Mouse (Mus musculus): ENCODE measurements around the gene St7l.

The St7l gene

GRCm38 (mm10) chr3:104863786-104864650, at the start of gene St7l, which contains the start of gene Capza1:
Gene St7l (plus strand): TSS chr3:104864005.
Gene Capza1 (minus strand): TSS chr3:104864505.
- under 1% methylated on average over 43 of the region's 43 CpGs for WGBS

- 100% methylated on average over 1 of the region's 1 CpGs for WGBS
Measured at GRCm38 (mm10) chr3:104814746-104815145, 49.1 kb upstream of the St7l start.

- WGBS, result 90% methylated on average over 2 of the region's 2 CpGs
Measured at GRCm38 (mm10) chr3:104815346-104815745, 48.5 kb upstream of the St7l start.

GRCm38 (mm10) chr3:104816130-104816529, 47.7 kb upstream of the St7l start:
- WGBS, result 91% methylated on average over 7 of the region's 7 CpGs

- WGBS, result 1% methylated on average over 46 of the region's 46 CpGs
Measured at GRCm38 (mm10) chr3:104817481-104817990, 46.3 kb upstream of the St7l start.

GRCm38 (mm10) chr3:104817991-104818748, 45.6 kb upstream of the St7l start, which contains the start of gene Mov10:
Gene Mov10 (minus strand): TSS chr3:104818563.
- WGBS, result under 1% methylated on average over 40 of the region's 40 CpGs

GRCm38 (mm10) chr3:104818749-104819134, 45.1 kb upstream of the St7l start:
- 15% methylated on average over 3 of the region's 3 CpGs for WGBS

GRCm38 (mm10) chr3:104820426-104820825, 43.4 kb upstream of the St7l start:
- WGBS, result 51% methylated on average over 1 of the region's 1 CpGs

GRCm38 (mm10) chr3:104822413-104822812, 41.4 kb upstream of the St7l start:
- 86% methylated on average over 3 of the region's 3 CpGs for WGBS

GRCm38 (mm10) chr3:104835797-104836196, 28.0 kb upstream of the St7l start:
- WGBS, result 95% methylated on average over 3 of the region's 3 CpGs

GRCm38 (mm10) chr3:104841049-104841448, 22.8 kb upstream of the St7l start:
- 97% methylated on average over 5 of the region's 5 CpGs for WGBS

- 92% methylated on average over 4 of the region's 4 CpGs for WGBS
Measured at GRCm38 (mm10) chr3:104846601-104847000, 17.2 kb upstream of the St7l start.

- 94% methylated on average over 1 of the region's 1 CpGs for WGBS
Measured at GRCm38 (mm10) chr3:104854465-104854864, 9.3 kb upstream of the St7l start.

GRCm38 (mm10) chr3:104856106-104856505, 7.7 kb upstream of the St7l start:
- WGBS, result 71% methylated on average over 1 of the region's 1 CpGs

GRCm38 (mm10) chr3:104858560-104858959, 5.2 kb upstream of the St7l start:
- WGBS, result 83% methylated on average over 1 of the region's 1 CpGs

- under 1% methylated on average over 48 of the region's 48 CpGs for WGBS
Measured at GRCm38 (mm10) chr3:104864651-104865340, 991 bp downstream of the St7l start.

GRCm38 (mm10) chr3:104865341-104865788, 1.6 kb downstream of the St7l start:
- under 1% methylated on average over 12 of the region's 12 CpGs for WGBS

- WGBS, result 85% methylated on average over 3 of the region's 3 CpGs
Measured at GRCm38 (mm10) chr3:104888585-104888984, 24.8 kb downstream of the St7l start.

GRCm38 (mm10) chr3:104896141-104896540, 32.3 kb downstream of the St7l start:
- 51% methylated on average over 3 of the region's 3 CpGs for WGBS

- WGBS, result 84% methylated on average over 4 of the region's 4 CpGs
Measured at GRCm38 (mm10) chr3:104901154-104901553, 37.3 kb downstream of the St7l start.

GRCm38 (mm10) chr3:104905389-104905788, 41.6 kb downstream of the St7l start:
- 47% methylated on average over 4 of the region's 4 CpGs for WGBS

- 35% methylated on average over 3 of the region's 3 CpGs for WGBS
Measured at GRCm38 (mm10) chr3:104906007-104906406, 42.2 kb downstream of the St7l start.
